Mouse (Mus musculus) heart, adult 2 months (tissue): ENCODE data around the gene D430019H16Rik. TPM values are rescaled to one million over a fixed set of nuclear protein-coding genes. Genes with fewer than 3 reads are reported as not detected.
A peak's percentile ranks its signal among the peaks of the same experiment; 100 is the strongest.

ENCODE experiments used
- DNase-seq, 2 experiments: peaks; one replicate each; pipeline ENCODE4 v3.0.0; 2021
- H3K27ac ChIP-seq: fragments of 200-600 bp; 2 replicates; pipeline ENCODE4 v1.8.1; 2022
- H3K27me3 ChIP-seq: fragments of 200-500 bp; 2 replicates; pipeline ENCODE4 v1.6.1; 2012; ENCODE audit warnings: mild to moderate bottlenecking, low read length, inconsistent platforms, mixed read lengths; ENCODE audit not compliant: control insufficient read depth, insufficient read depth
- H3K36me3 ChIP-seq: fragments of 200-500 bp; 2 replicates; pipeline ENCODE4 v1.6.1; 2012; ENCODE audit warnings: low read length, inconsistent platforms; ENCODE audit not compliant: control insufficient read depth, insufficient read depth
- H3K4me1 ChIP-seq: fragments of 200-500 bp; 2 replicates; pipeline ENCODE4 v1.6.1; 2011; ENCODE audit warnings: low read length; ENCODE audit not compliant: control insufficient read depth, insufficient read depth
- H3K4me3 ChIP-seq: fragments of 200-600 bp; 2 replicates; pipeline ENCODE4 v1.8.1; 2022
- H3K79me2 ChIP-seq: fragments of 200-500 bp; replicated peaks from 2 replicates; pipeline ENCODE4 v1.6.1; 2012; ENCODE audit warnings: mild to moderate bottlenecking, inconsistent platforms, low read length, moderate library complexity, mixed read lengths; ENCODE audit not compliant: control insufficient read depth, insufficient read depth
- H3K9ac ChIP-seq: fragments of 200-500 bp; 2 replicates; pipeline ENCODE4 v1.6.1; 2012; ENCODE audit warnings: low read depth, mild to moderate bottlenecking, control low read depth, inconsistent platforms, low read length, mixed read lengths
- CTCF ChIP-seq: fragments of 200-600 bp; IDR thresholded peaks from 2 replicates; pipeline ENCODE4 v1.8.1; 2022; ENCODE audit warnings: antibody characterized with exemption, mild to moderate bottlenecking, moderate library complexity
- EP300 ChIP-seq: fragments of 200-500 bp; IDR thresholded peaks from 2 replicates; pipeline ENCODE4 v1.6.1; 2011; ENCODE audit warnings: low read depth, low read length, control low read depth; ENCODE audit not compliant: insufficient read depth
- POLR2A ChIP-seq: fragments of 200-500 bp; IDR thresholded peaks from 2 replicates; pipeline ENCODE4 v1.6.1; 2011; ENCODE audit warnings: mild to moderate bottlenecking, low read depth, low read length, control low read depth; ENCODE audit not compliant: insufficient read depth
- WGBS: fragments of 180-500 bp; shearing (Covaris S2); methylation state at CpG from one replicate; pipeline ENCODE4 v1.1.7; 2018; 5-methylcytosine and 5-hydroxymethylcytosine counted together
- intact Hi-C: fragments of 180-260 bp; cut with DNase I; formaldehyde crosslinking; loops from one replicate; pipeline ENCODE4 v1.15.1; 2025
- polyA plus RNA-seq: library from polyadenylated mRNA; depleted of rRNA; stranded (reverse); fragments of >200 nt; gene quantifications from 2 replicates; pipeline ENCODE4 v1.2.3, GENCODE M21; 2012
- total RNA-seq, 2 experiments: library from RNA; stranded (reverse); gene quantifications; 2 replicates each; pipeline ENCODE4 v1.2.3; 2021

D430019H16Rik gene
- total and polyA plus RNA-seq, 3 experiments = 0.14 to 1.0 (median 0.16) TPM

GRCm38 (mm10) chr12:105475230-105475911 lies 21.7 kb downstream of the D430019H16Rik start:
- TF ChIP-seq EP300 = no peak
- TF ChIP-seq CTCF = no peak
- TF ChIP-seq POLR2A = no peak
- Histone ChIP-seq H3K36me3 (no peaks in the 10 kb centered on the region), H3K27ac (no peak overlapping the region), H3K4me1 (no peaks in the 10 kb centered on the region), H3K79me2 (no peaks in the 10 kb centered on the region), H3K4me3 (no peak overlapping the region), H3K27me3 (no peaks in the 10 kb centered on the region), H3K9ac (no peak overlapping the region)
- intact Hi-C loops = no loop called here
- DNase-seq = no peak
- WGBS = 77% methylated on average over 12 of the region's 12 CpGs

DNA sequence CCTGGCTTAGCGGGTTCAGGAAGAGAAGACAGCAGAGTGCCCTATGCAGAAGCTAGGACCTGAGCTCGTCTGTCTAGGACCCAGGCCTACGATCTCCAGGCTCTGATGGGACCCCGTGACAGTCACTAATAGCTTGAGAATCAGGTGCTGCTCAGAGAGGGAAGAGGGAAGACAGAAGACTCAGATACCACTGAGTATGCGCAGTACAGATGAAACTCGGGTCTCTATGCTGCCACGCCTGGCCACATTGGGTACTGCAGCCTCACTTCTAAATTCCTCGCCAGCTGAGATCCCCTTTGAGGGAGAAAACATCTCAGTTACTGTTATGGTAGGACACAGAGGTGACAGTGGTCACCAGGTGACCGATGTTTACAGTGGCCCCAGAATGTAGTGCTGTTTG lies 22.8 kb downstream of the D430019H16Rik start:
- Histone ChIP-seq H3K27me3 (no peaks in the 10 kb centered on the region), H3K27ac (no peak overlapping the region), H3K9ac (no peak overlapping the region), H3K4me3 (no peak overlapping the region), H3K79me2 (no peaks in the 10 kb centered on the region), H3K36me3 (no peaks in the 10 kb centered on the region), H3K4me1 (no peaks in the 10 kb centered on the region)
- intact Hi-C loops = no loop called here
- TF ChIP-seq CTCF (peak; percentile 87), EP300 (no peak)
- DNase-seq = peak; percentile 28 to 70
- 36% methylated on average over 9 of the region's 9 CpGs for WGBS

DNA sequence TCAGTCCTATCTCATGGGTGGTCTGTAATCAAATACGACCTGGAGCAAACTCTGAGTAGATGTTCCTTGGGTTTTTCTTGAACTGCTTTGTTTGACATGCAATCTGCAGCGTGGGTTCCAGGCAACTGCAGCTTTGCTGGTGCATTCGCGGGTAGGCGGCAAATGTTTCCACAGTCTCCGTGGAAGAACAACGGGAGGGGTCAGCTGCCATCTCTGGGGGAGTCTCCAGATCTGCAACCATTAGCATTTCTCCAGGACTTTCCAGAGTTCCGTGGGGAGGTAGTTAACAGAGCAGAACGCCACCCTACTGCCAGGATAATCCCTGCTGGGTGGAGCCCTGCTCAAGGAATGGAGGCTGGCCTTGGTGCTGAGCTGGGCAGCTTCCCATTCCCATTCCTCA lies 23.3 kb downstream of the D430019H16Rik start:
- H3K4me3 ChIP-seq = no peak overlapping the region
- no peak for DNase-seq
- intact Hi-C loops = no loop called here
- H3K9ac ChIP-seq = no peak overlapping the region
- 59% methylated on average over 9 of the region's 9 CpGs for WGBS
- H3K79me2 ChIP-seq = no peaks in the 10 kb centered on the region
- no peak for TF ChIP-seq CTCF
- TF ChIP-seq POLR2A = no peak
- TF ChIP-seq EP300 = no peak
- no peaks in the 10 kb centered on the region for H3K4me1 ChIP-seq
- H3K36me3 ChIP-seq = no peaks in the 10 kb centered on the region
- no peaks in the 10 kb centered on the region for H3K27me3 ChIP-seq
- no peak overlapping the region for H3K27ac ChIP-seq

- Histone ChIP-seq H3K27ac (no peak overlapping the region), H3K79me2 (no peaks in the 10 kb centered on the region), H3K4me1 (no peaks in the 10 kb centered on the region), H3K36me3 (no peaks in the 10 kb centered on the region), H3K27me3 (no peaks in the 10 kb centered on the region), H3K9ac (no peak overlapping the region), H3K4me3 (no peak overlapping the region)
- TF ChIP-seq POLR2A (no peak), CTCF (peak; percentile 74)
- WGBS = 48% methylated on average over 3 of the region's 3 CpGs
- intact Hi-C loops = no loop called here
- DNase-seq = no peak
Observed at GRCm38 (mm10) chr12:105483503-105483902, 29.8 kb downstream of the D430019H16Rik start.

GRCm38 (mm10) chr12:105490227-105490626 lies 36.6 kb downstream of the D430019H16Rik start:
- Histone ChIP-seq H3K36me3 (no peaks in the 10 kb centered on the region), H3K9ac (no peak overlapping the region), H3K27ac (no peak overlapping the region), H3K79me2 (no peaks in the 10 kb centered on the region), H3K4me3 (no peak overlapping the region), H3K27me3 (no peaks in the 10 kb centered on the region), H3K4me1 (peaks cover 1% of the 10 kb centered on the region; the same call in 1 of the 2 replicates)
- DNase-seq = no peak
- TF ChIP-seq CTCF (no peak), POLR2A (no peak), EP300 (no peak)
- WGBS = 79% methylated on average over 3 of the region's 3 CpGs
- intact Hi-C loops = no loop called here

GRCm38 (mm10) chr12:105490794-105491193 lies 37.1 kb downstream of the D430019H16Rik start:
- H3K4me3 ChIP-seq = no peak overlapping the region
- no peak overlapping the region for H3K9ac ChIP-seq
- no peak for DNase-seq
- H3K27me3 ChIP-seq = no peaks in the 10 kb centered on the region
- no peaks in the 10 kb centered on the region for H3K79me2 ChIP-seq
- H3K4me1 ChIP-seq = peaks cover 1% of the 10 kb centered on the region; the same call in 1 of the 2 replicates
- WGBS = 76% methylated on average over 6 of the region's 6 CpGs
- H3K27ac ChIP-seq = no peak overlapping the region
- intact Hi-C loops = no loop called here
- no peaks in the 10 kb centered on the region for H3K36me3 ChIP-seq
- TF ChIP-seq EP300 = no peak
- TF ChIP-seq POLR2A = no peak
- TF ChIP-seq CTCF = no peak
